Mouse (Mus musculus): ENCODE results near the gene 4931406P16Rik.
A peak's percentile ranks its signal among the peaks of the same experiment; 100 is the strongest.

Gene 4931406P16Rik

GRCm38 (mm10) chr7:34246870-34247499 lies 66.4 kb downstream of the 4931406P16Rik start:
- no peak for DNase-seq (ENCODE audit: low spot score)

DNA sequence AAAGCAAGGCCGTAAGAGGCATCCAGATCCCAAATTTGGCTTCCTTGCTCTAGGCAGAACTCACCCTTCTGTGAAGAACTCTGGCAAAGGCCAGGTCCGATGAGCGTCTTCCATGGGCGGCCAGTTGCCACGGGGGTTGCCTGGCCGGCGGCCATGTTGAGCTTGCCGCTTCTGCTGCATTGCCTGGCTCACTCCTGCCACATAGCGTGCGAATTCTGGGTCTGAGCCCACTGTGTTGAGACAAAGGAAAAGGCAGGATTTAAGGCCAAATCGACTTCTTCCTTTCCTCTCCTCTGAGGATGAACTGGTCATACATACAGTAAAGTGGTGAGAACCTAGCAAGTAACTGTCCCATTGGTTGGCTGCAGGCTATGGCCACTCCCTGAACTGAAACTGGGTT lies 71.2 kb downstream of the 4931406P16Rik start:
- DNase-seq (ENCODE audit: low spot score) = no peak

GRCm38 (mm10) chr7:34238086-34238485 lies 75.3 kb downstream of the 4931406P16Rik start:
- DNase-seq (ENCODE audit: low spot score) = no peak

DNA sequence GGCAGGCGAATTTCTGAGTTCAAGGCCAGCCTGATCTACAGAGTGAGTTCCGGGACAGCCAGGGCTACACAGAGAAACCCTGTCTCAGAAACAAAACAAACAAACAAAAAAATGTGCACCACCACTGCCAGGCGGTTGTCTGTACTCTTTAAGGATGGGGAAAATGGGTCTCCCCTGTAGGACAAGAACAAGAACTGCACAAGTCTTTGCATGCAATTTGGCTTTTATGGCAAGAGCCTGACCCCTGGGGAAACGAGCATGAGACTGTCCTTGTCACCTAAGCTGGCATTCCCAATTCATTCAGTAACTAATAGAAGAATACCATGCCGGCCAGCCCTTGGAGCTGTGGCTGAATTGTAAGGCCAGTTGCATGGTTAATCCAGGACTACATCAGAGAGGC lies 77.7 kb downstream of the 4931406P16Rik start:
- DNase-seq (ENCODE audit: low spot score) = no peak

DNA sequence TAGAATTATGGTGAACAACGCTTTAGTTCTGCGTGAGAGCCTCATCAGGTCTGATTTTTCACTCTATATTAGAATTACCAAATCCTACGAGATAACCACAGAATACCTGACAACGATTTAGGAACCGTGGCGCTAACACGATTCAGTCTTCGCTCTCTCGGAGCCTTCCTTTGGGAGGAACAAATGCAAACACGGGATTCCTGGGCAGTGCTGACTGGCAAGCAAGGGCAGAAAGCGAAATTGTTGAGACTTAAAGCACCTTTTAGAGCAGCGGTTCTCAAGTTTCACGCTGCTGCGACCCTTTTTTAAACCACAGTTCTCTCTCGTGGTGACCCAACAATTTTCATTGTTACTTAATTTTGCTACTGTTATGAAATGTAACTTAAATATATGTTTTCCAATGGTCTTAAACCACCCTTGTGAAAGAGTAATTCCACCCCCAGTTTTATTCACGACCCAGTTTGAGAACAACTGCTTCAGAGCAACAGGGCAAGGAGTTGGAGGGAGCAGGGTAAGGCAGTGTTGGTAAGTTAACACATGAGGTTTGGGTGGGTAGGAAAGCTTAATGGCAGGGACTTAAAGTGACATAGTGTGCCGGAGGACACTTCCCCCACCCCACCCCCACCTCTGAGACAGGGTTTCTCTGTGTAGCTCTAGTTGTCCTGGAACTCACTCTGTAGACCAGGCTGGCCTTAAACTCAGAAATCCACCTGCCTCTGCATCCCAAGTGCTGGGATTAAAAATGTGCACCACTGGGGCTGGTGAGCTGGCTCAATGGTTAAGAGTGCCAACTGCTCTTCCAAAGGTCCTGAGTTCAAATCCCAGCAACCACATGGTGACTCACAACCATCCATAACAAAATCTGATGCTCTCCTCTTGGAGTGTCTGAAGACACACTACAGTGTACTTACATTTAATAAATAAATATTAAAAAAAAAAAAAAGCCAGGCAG lies 78.5 kb downstream of the 4931406P16Rik start:
- DNase-seq (ENCODE audit: low spot score) = no peak

DNA sequence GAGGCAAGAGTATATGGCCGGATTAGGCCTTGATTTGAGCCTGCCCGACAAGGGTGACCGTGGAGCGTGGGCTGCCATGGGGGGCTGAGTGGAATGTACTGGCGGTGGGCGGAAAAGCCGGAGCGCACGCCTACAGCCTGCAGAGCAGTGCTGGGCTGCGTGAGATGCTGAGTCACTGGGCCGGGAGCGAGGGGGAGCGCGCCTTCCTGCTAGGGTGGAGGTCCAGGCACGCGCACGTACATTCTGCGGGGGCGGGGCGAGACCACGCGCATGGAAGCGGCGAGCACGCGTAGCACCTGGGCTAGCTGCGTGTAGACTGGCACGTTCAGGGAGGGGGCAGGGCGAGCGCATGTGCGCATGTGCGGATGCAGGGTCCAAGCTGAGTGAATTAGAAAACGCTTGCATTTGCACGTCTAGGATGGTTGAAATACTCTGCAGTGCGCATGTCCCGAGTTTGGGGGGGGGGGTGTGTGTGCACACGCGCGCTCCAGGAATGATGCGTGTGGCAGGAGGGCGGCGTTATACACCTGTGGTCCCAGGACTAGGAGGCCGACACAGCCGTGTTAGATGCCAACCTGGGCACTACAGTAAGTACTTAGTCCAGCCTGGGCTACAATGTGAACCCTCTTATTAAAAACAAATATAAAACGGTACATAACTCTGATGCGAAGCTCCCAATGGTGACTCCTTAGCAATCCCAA lies 79.3 kb downstream of the 4931406P16Rik start:
- DNase-seq (ENCODE audit: low spot score) = peak; percentile 100

- peak; percentile 24 for DNase-seq (ENCODE audit: low spot score)
Measured at GRCm38 (mm10) chr7:34232785-34233725, 80.3 kb downstream of the 4931406P16Rik start.

GRCm38 (mm10) chr7:34230116-34230515 lies 83.2 kb downstream of the 4931406P16Rik start, which contains the start of gene Gpi1:
TSS of gene Gpi1 (minus strand) at chr7:34230336.
- DNase-seq (ENCODE audit: low spot score) = peak; percentile 93

DNA sequence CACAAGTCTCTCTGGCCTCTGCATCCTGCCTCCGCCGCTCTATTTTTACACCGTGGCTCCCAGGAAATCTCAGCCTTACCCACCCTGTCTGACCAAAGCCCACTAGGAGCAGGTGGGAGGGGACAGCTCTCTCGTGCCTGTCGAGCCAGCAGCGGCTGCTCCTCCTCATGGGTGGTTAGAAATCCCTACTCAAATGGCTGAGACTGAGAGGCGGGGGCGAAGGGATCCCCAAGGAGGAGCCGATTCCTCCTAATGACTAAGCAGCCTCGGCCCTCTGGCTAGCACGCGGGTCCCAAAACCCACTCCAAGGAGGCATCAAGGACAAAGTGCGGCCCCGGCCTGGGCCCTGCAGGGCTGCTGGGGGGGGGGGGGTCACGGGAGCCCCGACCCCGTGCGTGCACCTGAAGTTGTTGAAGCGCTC lies 83.7 kb downstream of the 4931406P16Rik start:
- no peak for DNase-seq (ENCODE audit: low spot score)

GRCm38 (mm10) chr7:34229153-34229552 lies 84.2 kb downstream of the 4931406P16Rik start:
- DNase-seq (ENCODE audit: low spot score) = no peak

DNA sequence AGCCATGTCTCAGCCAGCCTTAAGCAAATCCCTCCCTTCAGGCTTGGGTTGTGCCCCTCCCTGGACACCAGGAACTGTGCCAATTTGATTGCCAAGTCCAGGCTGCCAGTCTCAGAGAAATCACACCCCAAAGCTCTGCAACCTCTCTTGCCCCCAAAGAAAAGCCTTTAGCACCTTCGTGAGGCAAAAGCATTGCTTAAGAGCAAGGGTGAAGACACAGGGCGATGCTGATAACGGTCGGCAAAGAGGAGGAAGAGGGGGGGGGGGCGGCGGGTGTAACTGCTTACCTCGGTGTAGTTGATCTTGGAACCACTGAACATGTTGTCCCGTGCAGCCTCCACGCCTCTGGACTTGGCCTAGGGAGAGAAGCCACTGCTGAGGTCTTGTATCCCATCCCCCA lies 84.7 kb downstream of the 4931406P16Rik start:
- no peak for DNase-seq (ENCODE audit: low spot score)

- no peak for DNase-seq (ENCODE audit: low spot score)
Measured at GRCm38 (mm10) chr7:34226846-34227245, 86.5 kb downstream of the 4931406P16Rik start.

- DNase-seq (ENCODE audit: low spot score) = no peak
Measured at GRCm38 (mm10) chr7:34226086-34226485, 87.3 kb downstream of the 4931406P16Rik start.

DNA sequence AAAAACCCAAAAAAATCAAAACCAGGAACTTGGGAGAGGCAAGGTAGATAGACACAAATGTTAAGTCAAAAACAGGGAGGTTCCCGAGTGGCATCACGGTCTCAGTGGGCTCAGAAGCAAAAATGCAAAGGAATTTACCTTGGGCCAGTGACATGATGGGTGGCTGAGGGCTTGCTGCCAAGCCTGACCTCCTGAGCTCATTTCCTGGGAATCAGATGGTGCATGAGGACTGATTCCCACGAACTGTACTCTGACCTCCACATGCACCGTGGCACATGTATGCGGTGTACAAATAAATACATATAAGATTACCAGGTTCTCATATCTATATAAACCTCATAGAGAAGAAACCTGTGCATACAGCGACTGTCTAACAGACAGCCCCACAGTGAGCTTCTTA lies 89.0 kb downstream of the 4931406P16Rik start:
- no peak for DNase-seq (ENCODE audit: low spot score)

DNA sequence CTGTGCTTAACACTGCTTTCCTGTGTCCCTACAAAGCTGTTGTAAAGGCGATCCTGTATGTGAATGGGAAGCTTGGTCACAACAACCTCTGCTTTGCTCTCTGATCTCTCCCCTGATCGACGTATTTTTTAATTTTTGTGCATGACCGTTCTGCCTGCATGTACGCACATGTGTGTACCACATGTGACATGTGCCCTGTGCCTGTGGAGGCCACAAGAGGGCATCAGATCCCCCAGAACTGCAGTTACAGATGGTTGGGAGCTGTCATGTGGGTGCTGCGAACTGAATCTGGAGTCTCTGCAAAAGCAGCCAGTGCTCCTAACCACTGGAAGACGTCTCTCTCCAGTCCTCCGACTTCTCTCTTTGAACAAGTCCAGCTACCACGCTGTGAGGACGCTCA lies 91.0 kb downstream of the 4931406P16Rik start:
- no peak for DNase-seq (ENCODE audit: low spot score)

DNA sequence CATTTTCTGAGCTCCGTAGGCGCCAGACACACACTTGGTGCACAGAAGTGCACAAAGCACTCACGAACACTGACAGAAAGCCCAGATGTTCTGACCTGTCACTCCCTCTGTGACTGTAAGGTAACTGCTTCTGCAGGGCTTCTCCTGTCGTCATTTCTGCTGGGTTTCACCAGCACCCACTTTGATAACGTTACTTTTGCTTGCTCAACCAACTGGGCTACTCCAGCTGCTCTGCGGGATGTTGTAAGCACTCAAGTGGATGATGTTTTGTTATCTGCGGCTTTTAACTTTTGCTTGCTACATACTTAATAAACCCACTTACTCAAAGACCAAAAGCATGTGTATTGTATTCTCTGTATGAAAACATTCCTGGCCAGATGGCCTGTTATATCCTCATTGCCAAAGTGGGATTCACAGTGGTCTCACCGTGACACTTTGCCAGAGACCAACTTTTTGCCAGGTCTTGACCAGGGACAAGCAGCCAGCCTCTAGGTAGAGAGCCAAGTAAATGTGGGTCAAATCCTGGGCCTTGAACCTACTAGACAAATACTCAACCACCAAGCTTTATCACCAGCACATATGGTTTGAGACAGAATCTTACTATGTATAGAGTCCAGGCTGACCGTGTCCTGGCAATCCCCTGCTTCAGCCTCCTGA lies 91.6 kb downstream of the 4931406P16Rik start:
- DNase-seq (ENCODE audit: low spot score) = no peak

GRCm38 (mm10) chr7:34218496-34218895 lies 94.9 kb downstream of the 4931406P16Rik start:
- no peak for DNase-seq (ENCODE audit: low spot score)

- no peak for DNase-seq (ENCODE audit: low spot score)
Measured at GRCm38 (mm10) chr7:34216474-34216873, 96.9 kb downstream of the 4931406P16Rik start.

DNA sequence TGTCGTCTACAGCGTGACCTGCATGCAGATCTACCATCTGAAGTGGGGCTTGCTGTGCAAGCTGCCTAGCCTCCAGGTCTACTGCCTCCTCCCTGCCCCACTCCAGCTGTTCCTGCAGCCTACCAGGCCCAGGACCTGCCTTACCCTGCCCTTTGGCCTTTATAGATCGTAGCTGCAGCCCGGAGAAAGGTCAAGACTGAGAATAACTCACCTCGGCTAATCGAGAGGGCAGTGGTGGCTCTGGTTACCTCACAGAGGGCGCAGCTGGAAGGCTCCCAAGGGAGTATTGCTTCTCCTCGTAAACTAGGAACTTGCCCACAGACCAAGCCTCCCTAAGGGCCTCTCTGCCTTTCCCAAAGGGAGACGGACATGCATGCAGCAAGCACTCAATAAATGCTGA lies 97.9 kb downstream of the 4931406P16Rik start:
- DNase-seq (ENCODE audit: low spot score) = peak; percentile 60

DNA sequence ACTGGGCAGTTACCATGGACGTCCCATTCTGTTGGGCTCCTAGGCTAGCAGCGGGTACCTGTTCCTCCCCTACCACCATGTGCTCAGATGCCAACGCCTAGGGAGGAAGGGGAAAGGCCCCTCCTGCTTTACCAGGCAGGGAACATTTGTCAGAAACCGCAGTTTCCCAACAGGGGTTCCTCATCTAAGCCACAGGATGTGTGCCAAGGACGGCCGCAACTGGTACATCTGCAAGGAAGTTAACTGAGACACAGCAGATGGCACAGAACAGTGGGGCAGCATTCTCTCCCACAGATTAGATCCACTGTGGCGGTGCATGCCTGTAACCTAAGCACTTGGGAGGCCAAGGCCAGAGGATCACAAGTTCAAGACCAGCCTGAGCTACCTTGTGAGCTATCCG lies 98.7 kb downstream of the 4931406P16Rik start:
- no peak for DNase-seq (ENCODE audit: low spot score)

DNA sequence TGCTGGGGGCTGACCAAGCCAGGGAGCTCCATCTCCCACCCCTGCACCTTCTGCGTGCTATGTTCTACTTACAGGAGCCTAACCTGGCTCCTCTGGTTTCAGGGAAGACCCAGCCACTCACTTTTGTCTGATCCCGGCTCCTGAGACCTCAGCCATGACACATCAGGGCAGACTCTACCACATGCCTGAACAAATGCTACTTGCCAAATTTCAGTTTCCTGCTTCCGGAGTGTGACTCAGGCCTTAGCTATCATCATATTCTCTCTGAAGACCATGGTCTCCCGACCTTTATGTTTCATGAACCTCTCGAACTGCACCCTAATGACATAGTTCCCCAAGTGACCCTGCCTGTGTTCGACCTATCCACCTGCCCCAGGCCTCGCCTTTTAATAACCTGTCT lies 100.1 kb downstream of the 4931406P16Rik start:
- DNase-seq (ENCODE audit: low spot score) = no peak
